Mouse (Mus musculus) CD8-positive naive resting alpha-beta T cell, adult 2 months (primary cell): ENCODE results near the gene Gm5148.
A peak's percentile ranks its signal among the peaks of the same experiment; 100 is the strongest.

ENCODE experiments used
- DNase-seq, 2 experiments: peaks; one replicate each; pipeline ENCODE4 v3.0.0; 2022; ENCODE audit warnings: low read depth in 2 of 2, low spot score in 2 of 2

Gene Gm5148

GRCm38 (mm10) chr3:37724171-37724804, at the start of gene Gm5148:
Gm5148 (minus strand) TSS chr3:37724490.
- DNase-seq: peak; percentile 55 to 67

- no peak for DNase-seq
Measured at GRCm38 (mm10) chr3:37770951-37771350, 46.7 kb upstream of the Gm5148 start.

GRCm38 (mm10) chr3:37769268-37769756, 45.0 kb upstream of the Gm5148 start:
- no peak for DNase-seq

- no peak for DNase-seq
Measured at GRCm38 (mm10) chr3:37767147-37768015, 43.1 kb upstream of the Gm5148 start.

GRCm38 (mm10) chr3:37766628-37767027, 42.3 kb upstream of the Gm5148 start:
- no peak for DNase-seq

- no peak for DNase-seq
Measured at GRCm38 (mm10) chr3:37765971-37766370, 41.7 kb upstream of the Gm5148 start.

GRCm38 (mm10) chr3:37765275-37765674, 41.0 kb upstream of the Gm5148 start:
- DNase-seq: no peak

GRCm38 (mm10) chr3:37762303-37762702, 38.0 kb upstream of the Gm5148 start:
- no peak for DNase-seq

GRCm38 (mm10) chr3:37761741-37762140, 37.5 kb upstream of the Gm5148 start:
- DNase-seq: no peak

- peak; percentile 33 to 35 for DNase-seq
Measured at GRCm38 (mm10) chr3:37760866-37761265, 36.6 kb upstream of the Gm5148 start.

- DNase-seq: no peak
Measured at GRCm38 (mm10) chr3:37758611-37759322, 34.5 kb upstream of the Gm5148 start.

- no peak for DNase-seq
Measured at GRCm38 (mm10) chr3:37758124-37758523, 33.8 kb upstream of the Gm5148 start.

GRCm38 (mm10) chr3:37757613-37758012, 33.3 kb upstream of the Gm5148 start:
- no peak for DNase-seq

- no peak for DNase-seq
Measured at GRCm38 (mm10) chr3:37756005-37756404, 31.7 kb upstream of the Gm5148 start.

- no peak for DNase-seq
Measured at GRCm38 (mm10) chr3:37754639-37755038, 30.3 kb upstream of the Gm5148 start.

- no peak for DNase-seq
Measured at GRCm38 (mm10) chr3:37753148-37753547, 28.9 kb upstream of the Gm5148 start.

GRCm38 (mm10) chr3:37748002-37748733, 23.9 kb upstream of the Gm5148 start:
- no peak for DNase-seq

- no peak for DNase-seq
Measured at GRCm38 (mm10) chr3:37747258-37748001, 23.1 kb upstream of the Gm5148 start.

GRCm38 (mm10) chr3:37744050-37744449, 19.8 kb upstream of the Gm5148 start:
- no peak for DNase-seq

- DNase-seq: no peak
Measured at GRCm38 (mm10) chr3:37739996-37740395, 15.7 kb upstream of the Gm5148 start.
